Mouse (Mus musculus): Measurements from ENCODE around the gene Ubash3b. TPM values are rescaled to one million over a fixed set of nuclear protein-coding genes. Genes with fewer than 3 reads are reported as not detected.

Ubash3b gene
- total RNA-seq, 4 experiments from 2014 or later: 0.17 to 0.34 (median 0.27) TPM; not detected in 1

GRCm38 (mm10) chr9:41168206-41168605 is 6.7 kb upstream of the Ubash3b start:
- DNase-seq (ENCODE audit: low spot score in 2 of 2): no peak

- no peak for DNase-seq (ENCODE audit: low spot score in 2 of 2)
These were observed 5.4 kb upstream of the Ubash3b start for GRCm38 (mm10) chr9:41166886-41167285.

- no peak for DNase-seq (ENCODE audit: low spot score in 2 of 2)
These were observed 866 bp upstream of the Ubash3b start for GRCm38 (mm10) chr9:41162363-41162762.

GRCm38 (mm10) chr9:41160536-41161176 is 841 bp downstream of the Ubash3b start:
- no peak for DNase-seq (ENCODE audit: low spot score in 2 of 2)

- DNase-seq (ENCODE audit: low spot score in 2 of 2): no peak
These were observed 2.3 kb downstream of the Ubash3b start for GRCm38 (mm10) chr9:41159223-41159622.

GRCm38 (mm10) chr9:41157872-41158567 is 3.5 kb downstream of the Ubash3b start:
- no peak for DNase-seq (ENCODE audit: low spot score in 2 of 2)

- peak; percentile 43 to 61 for DNase-seq (ENCODE audit: low spot score in 2 of 2)
These were observed 4.3 kb downstream of the Ubash3b start for GRCm38 (mm10) chr9:41157020-41157871.

GRCm38 (mm10) chr9:41156720-41157019 is 4.8 kb downstream of the Ubash3b start:
- DNase-seq (ENCODE audit: low spot score in 2 of 2): no peak

GRCm38 (mm10) chr9:41156006-41156719 is 5.3 kb downstream of the Ubash3b start:
- no peak for DNase-seq (ENCODE audit: low spot score in 2 of 2)

- DNase-seq (ENCODE audit: low spot score in 2 of 2): no peak
These were observed 7.5 kb downstream of the Ubash3b start for GRCm38 (mm10) chr9:41153979-41154378.

GRCm38 (mm10) chr9:41153050-41153449 is 8.4 kb downstream of the Ubash3b start:
- DNase-seq (ENCODE audit: low spot score in 2 of 2): no peak

- DNase-seq (ENCODE audit: low spot score in 2 of 2): no peak
These were observed 10.0 kb downstream of the Ubash3b start for GRCm38 (mm10) chr9:41151491-41151890.

GRCm38 (mm10) chr9:41149896-41150295 is 11.6 kb downstream of the Ubash3b start:
- no peak for DNase-seq (ENCODE audit: low spot score in 2 of 2)

- no peak for DNase-seq (ENCODE audit: low spot score in 2 of 2)
These were observed 12.3 kb downstream of the Ubash3b start for GRCm38 (mm10) chr9:41149079-41149676.

GRCm38 (mm10) chr9:41148600-41148999 is 12.9 kb downstream of the Ubash3b start:
- no peak for DNase-seq (ENCODE audit: low spot score in 2 of 2)

- DNase-seq (ENCODE audit: low spot score in 2 of 2): no peak
These were observed 14.2 kb downstream of the Ubash3b start for GRCm38 (mm10) chr9:41147203-41147842.

- DNase-seq (ENCODE audit: low spot score in 2 of 2): no peak
These were observed 17.7 kb downstream of the Ubash3b start for GRCm38 (mm10) chr9:41143825-41144224.

- no peak for DNase-seq (ENCODE audit: low spot score in 2 of 2)
These were observed 18.4 kb downstream of the Ubash3b start for GRCm38 (mm10) chr9:41143115-41143514.

GRCm38 (mm10) chr9:41141026-41141425 is 20.5 kb downstream of the Ubash3b start:
- no peak for DNase-seq (ENCODE audit: low spot score in 2 of 2)

GRCm38 (mm10) chr9:41138987-41139808 is 22.3 kb downstream of the Ubash3b start:
- DNase-seq (ENCODE audit: low spot score in 2 of 2): no peak
